Mouse (Mus musculus) thymus, adult 2 months (tissue): Measurements from ENCODE around the gene Cfap36. TPM values are rescaled to one million over a fixed set of nuclear protein-coding genes. Genes with fewer than 3 reads are reported as not detected.

Experiments used
- DNase-seq: peaks from one replicate; pipeline ENCODE4 v3.0.0; 2021
- H3K27ac ChIP-seq: fragments of 200-500 bp; 2 replicates; pipeline ENCODE4 v1.5.1; 2012; ENCODE audit warnings: low read length, control low read depth; ENCODE audit not compliant: control insufficient read depth, insufficient read depth
- H3K27me3 ChIP-seq: fragments of 200-500 bp; 2 replicates; pipeline ENCODE4 v1.6.1; 2012; ENCODE audit warnings: mild to moderate bottlenecking, low read length, moderate library complexity, mixed read lengths; ENCODE audit not compliant: control insufficient read depth, insufficient read depth
- H3K36me3 ChIP-seq: fragments of 200-500 bp; 2 replicates; pipeline ENCODE4 v1.6.1; 2012; ENCODE audit warnings: mild to moderate bottlenecking, low read length, moderate library complexity; ENCODE audit not compliant: control insufficient read depth, insufficient read depth
- H3K4me1 ChIP-seq: fragments of 200-500 bp; replicated peaks from 2 replicates; pipeline ENCODE4 v1.6.1; 2012; ENCODE audit warnings: low read length; ENCODE audit not compliant: control insufficient read depth, insufficient read depth
- H3K4me3 ChIP-seq: fragments of 200-500 bp; 2 replicates; pipeline ENCODE4 v1.5.1; 2012; ENCODE audit warnings: mild to moderate bottlenecking, low read length, control low read depth, moderate library complexity; ENCODE audit not compliant: control insufficient read depth, insufficient read depth
- CTCF ChIP-seq: fragments of 200-500 bp; IDR thresholded peaks from 2 replicates; pipeline ENCODE4 v1.5.1; 2012; ENCODE audit warnings: mild to moderate bottlenecking, control low read depth, low read length, moderate library complexity, borderline replicate concordance; ENCODE audit not compliant: control insufficient read depth, poor library complexity, insufficient read depth; ENCODE audit errors: extremely low read depth
- POLR2A ChIP-seq: fragments of 200-500 bp; IDR thresholded peaks from 2 replicates; pipeline ENCODE4 v1.6.1; 2012; ENCODE audit warnings: mild to moderate bottlenecking, low read length, control low read depth, moderate library complexity; ENCODE audit not compliant: control insufficient read depth, poor library complexity, insufficient read depth; ENCODE audit errors: extremely low read depth
- WGBS: fragments of 180-500 bp; shearing (Covaris S2); methylation state at CpG from one replicate; pipeline ENCODE4 v1.1.7; 2018; 5-methylcytosine and 5-hydroxymethylcytosine counted together
- polyA plus RNA-seq: library from polyadenylated mRNA; depleted of rRNA; stranded (reverse); fragments of >200 nt; gene quantifications from 2 replicates; pipeline ENCODE4 v1.2.3, GENCODE M21; 2012

The Cfap36 gene
- polyA plus RNA-seq, 1 experiment = 5.6 TPM

GRCm38 (mm10) chr11:29237364-29237763, 9.8 kb downstream of the Cfap36 start:
- H3K4me3 ChIP-seq = no peak overlapping the region
- no peaks in the 10 kb centered on the region for H3K4me1 ChIP-seq
- no peak for DNase-seq
- 0 out of 2 replicates have a peak, but pooled peaks cover 12% of the 10 kb centered on the region for H3K36me3 ChIP-seq
- no peaks in the 10 kb centered on the region for H3K27me3 ChIP-seq
- no peak for TF ChIP-seq CTCF
- TF ChIP-seq POLR2A = no peak
- no peak overlapping the region for H3K27ac ChIP-seq

- DNase-seq = no peak
- Histone ChIP-seq H3K27me3 (no peaks in the 10 kb centered on the region), H3K4me3 (no peak overlapping the region), H3K27ac (no peak overlapping the region), H3K4me1 (no peaks in the 10 kb centered on the region), H3K36me3 (peaks cover 32% of the 10 kb centered on the region)
- WGBS = 90% methylated on average over 1 of the region's 1 CpGs
- no peak for TF ChIP-seq CTCF
- no peak for TF ChIP-seq POLR2A
These were observed 13.6 kb downstream of the Cfap36 start for GRCm38 (mm10) chr11:29233569-29233968.

GRCm38 (mm10) chr11:29228957-29229356, 18.3 kb downstream of the Cfap36 start:
- TF ChIP-seq POLR2A (no peak), CTCF (no peak)
- no peak overlapping the region for H3K27ac ChIP-seq
- DNase-seq = no peak
- no peak overlapping the region for H3K4me3 ChIP-seq
- no peaks in the 10 kb centered on the region for H3K4me1 ChIP-seq
- no peaks in the 10 kb centered on the region for H3K27me3 ChIP-seq
- WGBS = 97% methylated on average over 2 of the region's 2 CpGs
- peaks cover 62% of the 10 kb centered on the region for H3K36me3 ChIP-seq

- peaks cover 85% of the 10 kb centered on the region for H3K36me3 ChIP-seq
- 90% methylated on average over 2 of the region's 2 CpGs for WGBS
- no peak for DNase-seq
- no peak overlapping the region for H3K4me3 ChIP-seq
- TF ChIP-seq CTCF (no peak), POLR2A (no peak)
- no peaks in the 10 kb centered on the region for H3K27me3 ChIP-seq
- H3K27ac ChIP-seq = no peak overlapping the region
- H3K4me1 ChIP-seq = no peaks in the 10 kb centered on the region
These were observed 22.5 kb downstream of the Cfap36 start for GRCm38 (mm10) chr11:29224754-29225153.

- H3K36me3 ChIP-seq = peaks cover 86% of the 10 kb centered on the region
- DNase-seq = no peak
- 95% methylated on average over 5 of the region's 5 CpGs for WGBS
- TF ChIP-seq CTCF (no peak), POLR2A (no peak)
- H3K4me1 ChIP-seq = no peaks in the 10 kb centered on the region
- H3K27me3 ChIP-seq = no peaks in the 10 kb centered on the region
- H3K4me3 ChIP-seq = no peak overlapping the region
- no peak overlapping the region for H3K27ac ChIP-seq
These were observed 24.9 kb downstream of the Cfap36 start for GRCm38 (mm10) chr11:29222310-29222709.

GRCm38 (mm10) chr11:29219055-29219454, 28.2 kb downstream of the Cfap36 start:
- Histone ChIP-seq H3K4me3 (no peak overlapping the region), H3K27me3 (no peaks in the 10 kb centered on the region), H3K36me3 (peaks cover 89% of the 10 kb centered on the region), H3K27ac (no peak overlapping the region), H3K4me1 (no peaks in the 10 kb centered on the region)
- no peak for DNase-seq
- TF ChIP-seq CTCF = no peak

- H3K27ac ChIP-seq = no peak overlapping the region
- H3K36me3 ChIP-seq = peaks cover 87% of the 10 kb centered on the region
- H3K4me1 ChIP-seq = no peaks in the 10 kb centered on the region
- no peak for TF ChIP-seq CTCF
- TF ChIP-seq POLR2A = no peak
- WGBS = 98% methylated on average over 2 of the region's 2 CpGs
- DNase-seq = no peak
- no peaks in the 10 kb centered on the region for H3K27me3 ChIP-seq
- no peak overlapping the region for H3K4me3 ChIP-seq
These were observed 31.0 kb downstream of the Cfap36 start for GRCm38 (mm10) chr11:29216196-29216595.
